Mouse (Mus musculus): ENCODE results near the gene Foxa1.

DNA sequence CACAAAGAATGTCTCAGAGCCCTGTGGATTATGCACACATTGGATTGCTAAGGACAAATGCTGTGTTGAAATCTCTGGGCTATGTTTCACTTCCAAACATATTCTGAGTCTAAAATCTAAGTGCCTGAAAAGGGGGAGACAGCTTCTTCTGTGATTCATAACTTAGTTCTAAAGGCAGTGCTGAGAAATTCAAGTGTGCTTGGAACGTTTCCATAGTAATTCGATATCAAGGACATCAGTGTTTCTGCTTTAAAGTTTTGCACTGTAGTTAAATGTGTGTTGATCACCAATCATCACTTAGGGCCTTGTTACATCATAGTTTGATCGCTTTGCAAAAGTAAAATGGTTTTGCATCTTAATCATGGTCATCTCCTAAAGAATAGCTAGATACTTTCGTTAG lies 37.0 kb downstream of the Foxa1 start:
- no peak for TF ChIP-seq POLR2A (IDR thresholded peaks at IDR 0.05; ENCODE audit: insufficient read length, low read depth)
- TF ChIP-seq USF1 (IDR thresholded peaks at IDR 0.05; ENCODE audit: low read depth) = no peak
- TF ChIP-seq MYOD1 (IDR thresholded peaks at IDR 0.05; ENCODE audit: control insufficient read depth in 1 of 3, insufficient read length in 2 of 3, low read depth in 2 of 3) = no peak
